Comparison of ENCODE assay signal across 8 mouse cellular contexts in genomic region chr6:128760016-128760415, GRCm38 (mm10). TPM values are rescaled to one million over a fixed set of nuclear protein-coding genes. Genes with fewer than 3 reads are reported as not detected.
A peak's percentile ranks its signal among the peaks of the same experiment; 100 is the strongest.
DNase-seq lines count a peak whose midpoint lies in the region; ATAC-seq lines count a peak whose summit lies in the region.
"Not testable (repeated sequence)": the region's sequence is repeated elsewhere in the genome, so short reads cannot be mapped to it uniquely, and the experiment has no call there.

No protein-coding gene starts in this region.

- peak; percentile 94 for DNase-seq in ZHBTc4 (ENCODE audit: low read depth, low spot score)
- DNase-seq in cerebellum, postnatal 4 days (ENCODE audit: low spot score in 2 of 2), result peak; percentile 93 to 98
- DNase-seq in gastrocnemius, adult 18-20 months (ENCODE audit: low spot score), result peak; percentile 92
- DNase-seq in left cerebral cortex, adult 18-20 months (ENCODE audit: low spot score in 2 of 2), result peak; percentile 94 to 95
- peak; percentile 89 to 93 for DNase-seq in lung, postnatal 4 days
- peak; percentile 91 for DNase-seq in retina, postnatal 1 day
- peak; percentile 86 to 97 for DNase-seq in urinary bladder, adult 18-20 months (ENCODE audit: low spot score in 2 of 2)

- peak; percentile 67 for ATAC-seq in hindbrain, embryonic 16.5 days

- H3K27me3 ChIP-seq in hindbrain, embryonic 16.5 days (replicated peaks; ENCODE audit: control insufficient read depth, insufficient read depth, low read length), result not testable (repeated sequence)

- H3K4me3 ChIP-seq in hindbrain, embryonic 16.5 days (ENCODE audit: low read length), result peak overlapping the region; percentile 65

- not testable (repeated sequence) for H3K36me3 ChIP-seq in hindbrain, embryonic 16.5 days (ENCODE audit: control insufficient read depth, insufficient read depth, low read length)

- H3K9ac ChIP-seq in hindbrain, embryonic 16.5 days (ENCODE audit: low read depth, low read length), result peak overlapping the region; percentile 71

- peak overlapping the region; percentile 37 for H3K4me2 ChIP-seq in hindbrain, embryonic 16.5 days (ENCODE audit: low read length)

- peak overlapping the region; percentile 90 for H3K27ac ChIP-seq in hindbrain, embryonic 16.5 days (ENCODE audit: low read depth, low read length)

- H3K4me1 ChIP-seq in hindbrain, embryonic 16.5 days (ENCODE audit: control insufficient read depth, insufficient read depth, low read depth, low read length), result not testable (repeated sequence)

- not testable (repeated sequence) for H3K9me3 ChIP-seq in hindbrain, embryonic 16.5 days (ENCODE audit: control insufficient read depth, low read length)

- under 1% methylated on average over 22 of the region's 22 CpGs for WGBS in hindbrain, embryonic 16.5 days

RNA-seq across cellular contexts. Expression of gene Klrb1c, which starts 29.0 kb away (rescaled TPM):
- total RNA-seq in gastrocnemius, adult 18-20 months (2021), result not detected
- polyA plus RNA-seq in hindbrain, embryonic 16.5 days (2015; fragmentation: Nextera tagmentation; extraction: Ambion mirVana), result 0.11 and 0.15 TPM in 2 replicates
- not detected for total RNA-seq in left cerebral cortex, adult 18-20 months (2021)

RNA-seq across cellular contexts. Expression of gene Klrb1, which starts 37.2 kb away (rescaled TPM):
- not detected for total RNA-seq in gastrocnemius, adult 18-20 months (2021)
- 1.3 and 1.5 TPM in 2 replicates for polyA plus RNA-seq in hindbrain, embryonic 16.5 days (2015; fragmentation: Nextera tagmentation; extraction: Ambion mirVana)
- total RNA-seq in left cerebral cortex, adult 18-20 months (2021), result not detected

Comparison
In these comparisons a context has a peak if more than half of its experiments do, and no peak if none do; other contexts are left out.
1. Peak in every context shown above with its lines: DNase-seq, ATAC-seq, H3K4me3 ChIP-seq and H3K27ac ChIP-seq.